14 mouse cellular contexts compared by ENCODE assay signal in the genomic region with DNA sequence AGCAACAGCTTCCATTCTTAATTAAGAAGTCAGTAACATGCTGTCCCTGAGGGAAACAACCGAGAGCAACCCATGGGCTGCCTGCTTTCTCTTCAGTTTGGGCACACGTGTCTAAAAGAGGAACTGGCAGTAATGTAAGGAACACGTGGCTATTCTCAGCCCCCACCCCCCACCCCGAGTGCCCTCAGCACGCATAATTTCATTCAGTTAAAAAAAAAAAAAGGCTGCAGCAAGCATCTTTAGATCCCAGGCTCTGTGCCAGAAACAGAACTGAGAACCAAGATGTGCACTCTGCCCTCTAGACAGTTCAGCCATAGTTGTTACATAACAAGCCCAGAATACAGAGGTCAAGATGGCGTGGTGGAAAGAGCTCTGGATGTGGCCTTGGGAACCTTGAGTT. TPM values are rescaled to one million over a fixed set of nuclear protein-coding genes. Genes with fewer than 3 reads are reported as not detected.
A peak's percentile ranks its signal among the peaks of the same experiment; 100 is the strongest.
DNase-seq lines count a peak whose midpoint lies in the region; ATAC-seq and TF ChIP-seq lines count a peak whose summit lies in the region.
"Had no signal": no experiment of that assay in that cellular context is flagged by ENCODE, and none has a peak within 500 bp of the region (broad histone marks: within the 10 kb centered on the region; RNA-seq: fewer than 3 reads in every experiment).

No protein-coding gene starts in this region.

- no peak overlapping the region for H3K4me3 ChIP-seq in liver, adult 2 months (ENCODE audit: insufficient read depth, low read depth, low read length)
- H3K4me3 ChIP-seq in bone marrow macrophage, adult 2 months (ENCODE audit: insufficient read depth, low read length), result no peak overlapping the region
- no peak overlapping the region for H3K4me3 ChIP-seq in intestine, embryonic 16.5 days (ENCODE audit: low read length)
- H3K4me3 ChIP-seq: forebrain, embryonic 10.5 days; heart, embryonic 15.5 days; limb, embryonic 13.5 days; neural tube, embryonic 13.5 days had no signal

- no peaks in the 10 kb centered on the region for H3K79me2 ChIP-seq in liver, adult 2 months (ENCODE audit: control insufficient read depth, insufficient read depth, low read length)

- H3K27me3 ChIP-seq in liver, adult 2 months (ENCODE audit: control insufficient read depth, insufficient read depth, low read length), result no peaks in the 10 kb centered on the region
- no peaks in the 10 kb centered on the region for H3K27me3 ChIP-seq in intestine, embryonic 16.5 days (replicated peaks; ENCODE audit: control insufficient read depth, insufficient read depth, low read length)
- H3K27me3 ChIP-seq: heart, embryonic 15.5 days; limb, embryonic 13.5 days; neural tube, embryonic 13.5 days had no signal

- H3K36me3 ChIP-seq in liver, adult 2 months (ENCODE audit: control insufficient read depth, insufficient read depth, low read length), result no peaks in the 10 kb centered on the region
- H3K36me3 ChIP-seq in intestine, embryonic 16.5 days (ENCODE audit: control insufficient read depth, insufficient read depth, low read length), result no peaks in the 10 kb centered on the region
- H3K36me3 ChIP-seq: heart, embryonic 15.5 days had no signal

- peak; percentile 89 for ATAC-seq in megakaryocyte, adult 5-6 weeks (ENCODE audit: poor library complexity, severe bottlenecking)
- ATAC-seq in intestine, embryonic 16.5 days, result no peak

- no peak for TF ChIP-seq POLR2A in liver, adult 2 months (IDR thresholded peaks at IDR 0.05; ENCODE audit: extremely low read depth, insufficient read depth, low read length)
- no peak for TF ChIP-seq POLR2A in bone marrow macrophage, adult 2 months (IDR thresholded peaks at IDR 0.05; ENCODE audit: borderline replicate concordance, low read depth, low read length)

- WGBS in liver, adult 2 months, result 55% methylated on average over 6 of the region's 6 CpGs
- WGBS in intestine, embryonic 16.5 days, result 55% methylated on average over 6 of the region's 6 CpGs

- H3K9ac ChIP-seq in liver, adult 2 months (ENCODE audit: low read depth, low read length), result no peak overlapping the region
- H3K9ac ChIP-seq in intestine, embryonic 16.5 days (ENCODE audit: low read depth, low read length), result no peak overlapping the region
- H3K9ac ChIP-seq: heart, embryonic 15.5 days; limb, embryonic 13.5 days; neural tube, embryonic 13.5 days had no signal

- peaks cover 3% of the 10 kb centered on the region; the same call in 1 of the 2 replicates for H3K4me1 ChIP-seq in liver, adult 2 months (ENCODE audit: control insufficient read depth, insufficient read depth, low read length)
- peaks cover 24% of the 10 kb centered on the region for H3K4me1 ChIP-seq in bone marrow macrophage, adult 2 months (ENCODE audit: control insufficient read depth, insufficient read depth, low read length)
- no peaks in the 10 kb centered on the region for H3K4me1 ChIP-seq in intestine, embryonic 16.5 days (ENCODE audit: control insufficient read depth, insufficient read depth, low read length)
- H3K4me1 ChIP-seq: heart, embryonic 15.5 days had no signal

- TF ChIP-seq CTCF in liver, adult 2 months (IDR thresholded peaks at IDR 0.05; ENCODE audit: low read depth, low read length), result no peak
- no peak for TF ChIP-seq CTCF in bone marrow macrophage, adult 2 months (IDR thresholded peaks at IDR 0.05; ENCODE audit: low read depth, low read length)

- H3K9me3 ChIP-seq in intestine, embryonic 16.5 days (ENCODE audit: control insufficient read depth, low read length), result no peaks in the 10 kb centered on the region
- H3K9me3 ChIP-seq: forebrain, embryonic 10.5 days; heart, embryonic 15.5 days; limb, embryonic 13.5 days; neural tube, embryonic 13.5 days had no signal

- peak; percentile 50 for DNase-seq in cerebellum, adult 9-11 months
- DNase-seq in cerebellum, postnatal 25 days, result no peak
- DNase-seq in liver, adult 2 months (ENCODE audit: extremely low read depth, low read depth, low spot score), result peak; percentile 34
- no peak for DNase-seq in liver
- no peak for DNase-seq in layer of hippocampus, postnatal 10 days (ENCODE audit: low spot score in 2 of 2)
- DNase-seq: gastrocnemius, postnatal 10 days had no signal

- no peak overlapping the region for H3K4me2 ChIP-seq in intestine, embryonic 16.5 days (ENCODE audit: low read depth, low read length)
- H3K4me2 ChIP-seq: heart, embryonic 15.5 days; limb, embryonic 13.5 days; neural tube, embryonic 13.5 days had no signal

- H3K27ac ChIP-seq in liver, adult 2 months (replicated peaks; ENCODE audit: insufficient read depth, low read depth, low read length), result no peak overlapping the region
- peak overlapping the region; percentile 43; the same call in 1 of the 2 replicates for H3K27ac ChIP-seq in bone marrow macrophage, adult 2 months (ENCODE audit: insufficient read depth, low read depth, low read length)
- no peak overlapping the region for H3K27ac ChIP-seq in intestine, embryonic 16.5 days (ENCODE audit: low read length)
- H3K27ac ChIP-seq: forebrain, embryonic 10.5 days; heart, embryonic 15.5 days; limb, embryonic 13.5 days; neural tube, embryonic 13.5 days had no signal

RNA-seq across cellular contexts. Expression of gene Cyfip2, which starts 25.9 kb away (rescaled TPM):
- total RNA-seq in liver, adult 2 months (2014; rRNA removed), result 0.55 and 1.5 TPM in 2 replicates
- polyA plus RNA-seq in liver, adult 2 months (2012; rRNA removed), result 0.71 and 0.73 TPM in 2 replicates
- 10.3 and 11.4 TPM in 2 replicates for polyA plus RNA-seq in bone marrow macrophage, adult 2 months (2012; ENCODE audit: insufficient read depth, insufficient read length, missing spikeins)
- total RNA-seq in megakaryocyte, adult 5-6 weeks (2015), result 56.5 and 69.7 TPM in 2 replicates
- total RNA-seq in megakaryocyte, adult 5-6 weeks (2017), result 28.2 and 50.1 TPM in 2 replicates
- total RNA-seq in layer of hippocampus, postnatal 10 days (2021), result 100 to 1,000 TPM; 263 to 287 TPM
- 5.2 and 5.7 TPM in 2 replicates for polyA plus RNA-seq in intestine, embryonic 16.5 days (2015; fragmentation: Nextera tagmentation; extraction: Ambion mirVana)

RNA-seq across cellular contexts. Expression of gene Fndc9, which starts 51.5 kb away (rescaled TPM):
- not detected in 2 replicates for total RNA-seq in liver, adult 2 months (2014; rRNA removed)
- polyA plus RNA-seq in liver, adult 2 months (2012; rRNA removed), result not detected in 2 replicates
- polyA plus RNA-seq in bone marrow macrophage, adult 2 months (2012; ENCODE audit: insufficient read depth, insufficient read length, missing spikeins), result not detected in 2 replicates
- not detected in 2 replicates for total RNA-seq in megakaryocyte, adult 5-6 weeks (2015)
- total RNA-seq in megakaryocyte, adult 5-6 weeks (2017), result not detected in 2 replicates
- 1 to 10 TPM; 6.2 to 7.5 TPM for total RNA-seq in layer of hippocampus, postnatal 10 days (2021)
- 0.09 and 0.15 TPM in 2 replicates for polyA plus RNA-seq in intestine, embryonic 16.5 days (2015; fragmentation: Nextera tagmentation; extraction: Ambion mirVana)
- total RNA-seq: gastrocnemius, postnatal 10 days had no signal
- polyA plus RNA-seq: heart, embryonic 15.5 days; large intestine, adult 2 months had no signal

Comparison
In these comparisons a context has a peak if more than half of its experiments do, and no peak if none do; other contexts are left out.
1. DNase-seq: peak in cerebellum, adult 9-11 months (single experiment) and liver, adult 2 months (single experiment); none in cerebellum, postnatal 25 days (0 of 2), liver (single experiment) and layer of hippocampus, postnatal 10 days (0 of 2).
2. RNA of gene Cyfip2, which starts 25.9 kb away (total RNA-seq): 263 to 287 TPM in layer of hippocampus, postnatal 10 days and 28.2 to 69.7 TPM in megakaryocyte, adult 5-6 weeks; 0.55 to 1.5 TPM in liver, adult 2 months; every median in the first group is over 10 times any median in the second.